ENCODE assay signal across 9 mouse cellular contexts in genomic region chr8:117378625-117379024, GRCm38 (mm10).
A peak's percentile ranks its signal among the peaks of the same experiment; 100 is the strongest.
DNase-seq lines count a peak whose midpoint lies in the region; ATAC-seq and TF ChIP-seq lines count a peak whose summit lies in the region.
"Had no signal": no experiment of that assay in that cellular context is flagged by ENCODE, and none has a peak within 500 bp of the region (broad histone marks: within the 10 kb centered on the region; RNA-seq: fewer than 3 reads in every experiment).

No protein-coding gene starts in this region.

- no peak for TF ChIP-seq CTCF in cerebellum, adult 2 months (IDR thresholded peaks at IDR 0.05; ENCODE audit: borderline replicate concordance, insufficient read depth, low read depth, low read length)

- H3K4me2 ChIP-seq in midbrain, embryonic 14.5 days (ENCODE audit: low read length) = no peak overlapping the region
- H3K4me2 ChIP-seq: liver, embryonic 15.5 days had no signal

- TF ChIP-seq POLR2A in cerebellum, adult 2 months (IDR thresholded peaks at IDR 0.05; ENCODE audit: borderline replicate concordance, insufficient read depth, low read length) = no peak

- H3K36me3 ChIP-seq in midbrain, embryonic 14.5 days (ENCODE audit: control insufficient read depth, insufficient read depth, low read length) = peaks cover 5% of the 10 kb centered on the region; the same call in 1 of the 2 replicates

- H3K27ac ChIP-seq in midbrain, embryonic 14.5 days (replicated peaks; ENCODE audit: low read depth, low read length) = peak overlapping the region; percentile 32; the same call in 1 of the 2 replicates
- no peak overlapping the region for H3K27ac ChIP-seq in cerebellum, adult 2 months (ENCODE audit: insufficient read depth, low read length)
- H3K27ac ChIP-seq: liver, embryonic 15.5 days had no signal

- H3K9ac ChIP-seq in midbrain, embryonic 14.5 days (replicated peaks; ENCODE audit: low read length) = no peak overlapping the region
- H3K9ac ChIP-seq: liver, embryonic 15.5 days had no signal

- H3K27me3 ChIP-seq in midbrain, embryonic 14.5 days (ENCODE audit: control insufficient read depth, insufficient read depth, low read length) = no peaks in the 10 kb centered on the region
- no peaks in the 10 kb centered on the region for H3K27me3 ChIP-seq in cerebellum, adult 2 months (ENCODE audit: control insufficient read depth, insufficient read depth, low read length)
- H3K27me3 ChIP-seq: liver, embryonic 15.5 days had no signal

- peak; percentile 44 for DNase-seq in adrenal gland, postnatal 14 days
- no peak for DNase-seq in adrenal gland, adult 18-20 months (ENCODE audit: low spot score in 2 of 2)
- DNase-seq in layer of hippocampus, adult 11-12 months (ENCODE audit: low spot score) = peak; percentile 39
- no peak for DNase-seq in layer of hippocampus, postnatal 10 days (ENCODE audit: low spot score in 2 of 2)
- DNase-seq in adrenal gland, postnatal 25 days = peak; percentile 57
- no peak for DNase-seq in midbrain, embryonic 14.5 days
- no peak for DNase-seq in cerebellum, adult 2 months

- WGBS in midbrain, embryonic 14.5 days = 82% methylated on average over 7 of the region's 7 CpGs
- WGBS in cerebellum, adult 2 months = 85% methylated on average over 7 of the region's 7 CpGs

- H3K4me1 ChIP-seq in midbrain, embryonic 14.5 days (ENCODE audit: control insufficient read depth, insufficient read depth, low read length) = peaks cover 9% of the 10 kb centered on the region; the same call in 1 of the 2 replicates
- peaks cover 10% of the 10 kb centered on the region for H3K4me1 ChIP-seq in cerebellum, adult 2 months (ENCODE audit: control insufficient read depth, insufficient read depth, low read length)

- ATAC-seq in midbrain, embryonic 14.5 days (ENCODE audit: low FRiP score, low TSS enrichment) = no peak
- ATAC-seq in activated CD4-positive, CD25-positive, alpha-beta regulatory T cell, adult 4 months = no peak

- H3K4me3 ChIP-seq in midbrain, embryonic 14.5 days (replicated peaks; ENCODE audit: low read depth, low read length) = no peak overlapping the region
- no peak overlapping the region for H3K4me3 ChIP-seq in cerebellum, adult 2 months (replicated peaks; ENCODE audit: insufficient read depth, low read depth, low read length)
- H3K4me3 ChIP-seq: liver, embryonic 15.5 days had no signal

- H3K9me3 ChIP-seq in midbrain, embryonic 14.5 days (ENCODE audit: control insufficient read depth, low read length) = no peaks in the 10 kb centered on the region
- H3K9me3 ChIP-seq: liver, embryonic 15.5 days had no signal

Comparison
In these comparisons a context has a peak if more than half of its experiments do, and no peak if none do; other contexts are left out.
1. DNase-seq: peak in adrenal gland, postnatal 14 days (single experiment), layer of hippocampus, adult 11-12 months (single experiment) and adrenal gland, postnatal 25 days (single experiment); none in adrenal gland, adult 18-20 months (0 of 2), layer of hippocampus, postnatal 10 days (0 of 2), midbrain, embryonic 14.5 days (single experiment) and cerebellum, adult 2 months (0 of 2).